8 mouse cellular contexts compared by ENCODE assay signal in genomic region chr7:80340793-80341192, GRCm38 (mm10). TPM values are rescaled to one million over a fixed set of nuclear protein-coding genes. Genes with fewer than 3 reads are reported as not detected.
DNase-seq lines count a peak whose midpoint lies in the region; ATAC-seq and TF ChIP-seq lines count a peak whose summit lies in the region.

Gene Unc45a, minus strand, starts transcription at chr7:80341005.

- peaks cover 11% of the 10 kb centered on the region; the same call in 1 of the 2 replicates for H3K36me3 ChIP-seq in hindbrain, postnatal 0 days (ENCODE audit: insufficient read depth, low read length)
- H3K36me3 ChIP-seq in macrophage (ENCODE audit: inconsistent target) = peaks cover 14% of the 10 kb centered on the region

- H3K9me3 ChIP-seq in hindbrain, postnatal 0 days (ENCODE audit: low read length) = no peaks in the 10 kb centered on the region

- intact Hi-C loops in left cerebral cortex, adult 2 months (cut with DNase I) = loop anchor here (2.0 kb wide), 1 partner anchor 30 kb away; the partner anchor contains the start of gene Man2a2

- peak; percentile 86 for DNase-seq in adrenal gland, adult 2 months
- DNase-seq in embryo, embryonic 10 days (ENCODE audit: low spot score) = peak; percentile 81
- peak; percentile 51 for DNase-seq in gastrocnemius, postnatal 10 days
- DNase-seq in hindbrain, postnatal 0 days (ENCODE audit: low spot score) = peak; percentile 82
- peak; percentile 63 to 64 for DNase-seq in left cerebral cortex, adult 2 months (ENCODE audit: extremely low spot score in 1 of 2, low spot score in 2 of 2)
- DNase-seq in right cerebral cortex, postnatal 10 days (ENCODE audit: low spot score in 2 of 2) = peak; percentile 79 to 80
- DNase-seq in yolk sac, embryonic 10.5 days (ENCODE audit: low spot score) = peak; percentile 68

- peak; percentile 78 for TF ChIP-seq CTCF in hindbrain, postnatal 0 days (IDR thresholded peaks at IDR 0.05; ENCODE audit: low read depth)
- TF ChIP-seq CTCF in left cerebral cortex, adult 2 months (IDR thresholded peaks at IDR 0.05) = peak; percentile 65

- H3K79me2 ChIP-seq in macrophage (ENCODE audit: inconsistent target) = no peaks in the 10 kb centered on the region

- peaks cover 6% of the 10 kb centered on the region; the same call in 1 of the 2 replicates for H3K4me1 ChIP-seq in hindbrain, postnatal 0 days (ENCODE audit: insufficient read depth, low read length)

- peak; percentile 28 for ATAC-seq in hindbrain, postnatal 0 days

- H3K9ac ChIP-seq in hindbrain, postnatal 0 days (replicated peaks; ENCODE audit: low read length) = peak within 1 kb of the TSS; percentile 70

- H3K4me2 ChIP-seq in hindbrain, postnatal 0 days (ENCODE audit: low read depth, low read length) = peak within 1 kb of the TSS; percentile 81

- peak within 1 kb of the TSS; percentile 87 for H3K27ac ChIP-seq in hindbrain, postnatal 0 days
- H3K27ac ChIP-seq in left cerebral cortex, adult 2 months = peak within 1 kb of the TSS; percentile 92
- peak within 1 kb of the TSS; percentile 38 for H3K27ac ChIP-seq in macrophage

- 2% methylated on average over 11 of the region's 11 CpGs for WGBS in hindbrain, postnatal 0 days
- WGBS in macrophage (ENCODE audit: missing documents) = 3% methylated on average over 11 of the region's 11 CpGs

- H3K27me3 ChIP-seq in hindbrain, postnatal 0 days (ENCODE audit: insufficient read depth, low read length) = no peaks in the 10 kb centered on the region

- peak within 1 kb of the TSS; percentile 50 for H3K4me3 ChIP-seq in hindbrain, postnatal 0 days (ENCODE audit: low read length)
- H3K4me3 ChIP-seq in left cerebral cortex, adult 2 months = peak within 1 kb of the TSS; percentile 77
- peak within 1 kb of the TSS; percentile 55 for H3K4me3 ChIP-seq in macrophage (ENCODE audit: inconsistent target)

RNA-seq across cellular contexts. Expression of gene Unc45a, which starts in this region (rescaled TPM):
- total RNA-seq in adrenal gland, adult 2 months (2021) = 10 to 100 TPM; 66.5 to 73.0 TPM
- polyA plus RNA-seq in adrenal gland, adult 2 months (2012; rRNA removed) = 69.1 and 76.9 TPM in 2 replicates
- total RNA-seq in gastrocnemius, postnatal 10 days (2021) = 10 to 100 TPM; 11.8 to 16.4 TPM
- total RNA-seq in hindbrain, postnatal 0 days (2014; rRNA removed) = 49.0 and 57.8 TPM in 2 replicates
- polyA plus RNA-seq in hindbrain, postnatal 0 days (2015; fragmentation: Nextera tagmentation; extraction: Ambion mirVana) = 46.6 and 47.8 TPM in 2 replicates
- 10 to 100 TPM; 37.7 to 43.7 TPM for total RNA-seq in left cerebral cortex, adult 2 months (2021)
- total RNA-seq in macrophage (2018; cell fraction: chromatin; rRNA removed) = 10 to 100 TPM; 18.0 to 61.1 (median 36.9) TPM
- total RNA-seq in macrophage (2018; cell fraction: cytosol; rRNA removed) = 10 to 100 TPM; 11.1 to 24.4 (median 17.7) TPM
- total RNA-seq in macrophage (2018; cell fraction: nucleus; rRNA removed) = 10 to 100 TPM; 15.6 to 55.1 (median 26.9) TPM
- polyA plus RNA-seq in macrophage (2018) = 14.3 to 19.5 TPM (median 16.2 TPM) in 3 replicates

Comparison
In these comparisons a context has a peak if more than half of its experiments do, and no peak if none do; other contexts are left out.
1. Peak in every context shown above with its lines: DNase-seq, ATAC-seq, H3K4me3 ChIP-seq and H3K27ac ChIP-seq.
2. H3K27ac ChIP-seq: peak in every context shown above with its lines; median percentile 92 in left cerebral cortex, adult 2 months; 87 in hindbrain, postnatal 0 days; 38 in macrophage.